Comparison of ENCODE assay signal across 8 mouse cellular contexts in genomic region chr16:17732841-17733340, GRCm38 (mm10). TPM values are rescaled to one million over a fixed set of nuclear protein-coding genes. Genes with fewer than 3 reads are reported as not detected.
DNase-seq lines count a peak whose midpoint lies in the region; ATAC-seq and TF ChIP-seq lines count a peak whose summit lies in the region.

Gene Med15 (minus strand): TSS chr16:17732891.

- WGBS in hindbrain, embryonic 15.5 days = 49% methylated on average over 3 of the region's 3 CpGs
- WGBS in liver, postnatal 0 days (ENCODE audit: insufficient replicate concordance) = 37% methylated on average over 3 of the region's 3 CpGs

- H3K27me3 ChIP-seq in hindbrain, embryonic 15.5 days = no peaks in the 10 kb centered on the region
- peaks cover 8% of the 10 kb centered on the region; the same call in 1 of the 2 replicates for H3K27me3 ChIP-seq in liver, postnatal 0 days (ENCODE audit: insufficient read depth, low read length)

- no peak for TF ChIP-seq EP300 in liver, postnatal 0 days (IDR thresholded peaks at IDR 0.05; ENCODE audit: low read depth)

- DNase-seq in layer of hippocampus, adult 18-20 months (ENCODE audit: low spot score in 2 of 2) = no peak
- no peak for DNase-seq in layer of hippocampus, adult 11-12 months (ENCODE audit: low spot score)
- DNase-seq in adrenal gland, postnatal 14 days = no peak
- peak; percentile 39 for DNase-seq in forelimb bud, embryonic 11.5 days (ENCODE audit: low read depth, low spot score)
- DNase-seq in liver, postnatal 0 days = no peak
- DNase-seq in cerebellum, postnatal 14 days = no peak
- DNase-seq in kidney, postnatal 25 days = no peak

- ATAC-seq in hindbrain, embryonic 15.5 days (ENCODE audit: low FRiP score, low read depth) = no peak
- ATAC-seq in liver, postnatal 0 days = no peak

- no peak within 1 kb of the TSS for H3K27ac ChIP-seq in hindbrain, embryonic 15.5 days (replicated peaks)
- no peak within 1 kb of the TSS for H3K27ac ChIP-seq in liver, postnatal 0 days (ENCODE audit: low read depth)

- no peak for TF ChIP-seq CTCF in liver, postnatal 0 days (IDR thresholded peaks at IDR 0.05; ENCODE audit: low read depth)

- no peaks in the 10 kb centered on the region for H3K36me3 ChIP-seq in hindbrain, embryonic 15.5 days
- H3K36me3 ChIP-seq in liver, postnatal 0 days (replicated peaks; ENCODE audit: insufficient read depth, low read length) = no peaks in the 10 kb centered on the region

- H3K9me3 ChIP-seq in hindbrain, embryonic 15.5 days = no peaks in the 10 kb centered on the region
- H3K9me3 ChIP-seq in liver, postnatal 0 days (ENCODE audit: low read length) = no peaks in the 10 kb centered on the region

- H3K9ac ChIP-seq in hindbrain, embryonic 15.5 days = no peak within 1 kb of the TSS
- H3K9ac ChIP-seq in liver, postnatal 0 days (replicated peaks) = no peak within 1 kb of the TSS

- H3K4me2 ChIP-seq in hindbrain, embryonic 15.5 days = no peak within 1 kb of the TSS
- H3K4me2 ChIP-seq in liver, postnatal 0 days (ENCODE audit: low read depth, low read length) = no peak within 1 kb of the TSS

- H3K4me1 ChIP-seq in hindbrain, embryonic 15.5 days (replicated peaks) = no peaks in the 10 kb centered on the region
- H3K4me1 ChIP-seq in liver, postnatal 0 days (ENCODE audit: insufficient read depth) = no peaks in the 10 kb centered on the region

- no peak within 1 kb of the TSS for H3K4me3 ChIP-seq in hindbrain, embryonic 15.5 days
- H3K4me3 ChIP-seq in liver, postnatal 0 days (ENCODE audit: low read depth, low read length) = no peak within 1 kb of the TSS

RNA-seq across cellular contexts. Expression of gene Med15, which starts in this region (rescaled TPM):
- 10 to 100 TPM; 68.5 to 76.3 TPM for total RNA-seq in layer of hippocampus, adult 18-20 months (2021)
- 51.3 and 60.3 TPM in 2 replicates for total RNA-seq in adrenal gland, postnatal 14 days (2021)
- 45.7 and 54.2 TPM in 2 replicates for polyA plus RNA-seq in hindbrain, embryonic 15.5 days (2015; fragmentation: Nextera tagmentation; extraction: Ambion mirVana)
- polyA plus RNA-seq in liver, postnatal 0 days (2015; fragmentation: Nextera tagmentation; extraction: Ambion mirVana) = 11.0 and 11.6 TPM in 2 replicates
